Mouse (Mus musculus): ENCODE measurements at regions not wholly inside any gene's neighbourhood (a gene's known extent, or its start where the extent isn't known, plus 50 kb on each side); places are given as distances from the start of the nearest gene placed in this dataset.

GRCm38 (mm10) chr9:100252409-100252808 lies 234.2 kb downstream of the Il20rb start:
- TF ChIP-seq CTCF (IDR thresholded peaks at IDR 0.05; ENCODE audit: low read depth): no peak
- no peak for TF ChIP-seq EP300 (IDR thresholded peaks at IDR 0.05; ENCODE audit: low read depth)

All from heart, postnatal 0 days (tissue).